Mouse (Mus musculus): ENCODE results near the gene Nup133.

Gene Nup133

GRCm38 (mm10) chr8:123884721-123885565 is 64.1 kb downstream of the Nup133 start:
- no peak for DNase-seq

GRCm38 (mm10) chr8:123883094-123883493 is 66.0 kb downstream of the Nup133 start:
- DNase-seq = no peak

- no peak for DNase-seq
These were observed 66.7 kb downstream of the Nup133 start for GRCm38 (mm10) chr8:123882412-123882811.

- DNase-seq = no peak
These were observed 68.2 kb downstream of the Nup133 start for GRCm38 (mm10) chr8:123880821-123881350.

- no peak for DNase-seq
These were observed 68.8 kb downstream of the Nup133 start for GRCm38 (mm10) chr8:123880271-123880670.

- DNase-seq = no peak
These were observed 71.2 kb downstream of the Nup133 start for GRCm38 (mm10) chr8:123877865-123878264.

- DNase-seq = no peak
These were observed 74.7 kb downstream of the Nup133 start for GRCm38 (mm10) chr8:123874324-123874723.

GRCm38 (mm10) chr8:123873364-123873763 is 75.7 kb downstream of the Nup133 start:
- DNase-seq = no peak

GRCm38 (mm10) chr8:123872048-123872447 is 77.0 kb downstream of the Nup133 start:
- DNase-seq = no peak

GRCm38 (mm10) chr8:123866971-123867370 is 82.1 kb downstream of the Nup133 start:
- no peak for DNase-seq

- DNase-seq = no peak
These were observed 83.3 kb downstream of the Nup133 start for GRCm38 (mm10) chr8:123865786-123866185.

- no peak for DNase-seq
These were observed 88.7 kb downstream of the Nup133 start for GRCm38 (mm10) chr8:123860386-123860785.

- DNase-seq = peak; percentile 41
These were observed 89.3 kb downstream of the Nup133 start, which contains the start of gene Ccsap for GRCm38 (mm10) chr8:123859648-123860259. Ccsap (minus strand) TSS chr8:123860209.

GRCm38 (mm10) chr8:123858941-123859647 is 90.0 kb downstream of the Nup133 start:
- peak; percentile 92 for DNase-seq

- DNase-seq = peak; percentile 7
These were observed 90.5 kb downstream of the Nup133 start for GRCm38 (mm10) chr8:123858574-123858940.

- DNase-seq = no peak
These were observed 91.7 kb downstream of the Nup133 start for GRCm38 (mm10) chr8:123857361-123857760.

GRCm38 (mm10) chr8:123854733-123855475 is 94.2 kb downstream of the Nup133 start:
- DNase-seq = no peak

- no peak for DNase-seq
These were observed 94.8 kb downstream of the Nup133 start for GRCm38 (mm10) chr8:123854252-123854651.

GRCm38 (mm10) chr8:123851590-123851989 is 97.5 kb downstream of the Nup133 start:
- no peak for DNase-seq

- no peak for DNase-seq
These were observed 99.7 kb downstream of the Nup133 start for GRCm38 (mm10) chr8:123849352-123849751.

- no peak for DNase-seq
These were observed 101.5 kb downstream of the Nup133 start for GRCm38 (mm10) chr8:123847546-123847945.

All from lung, postnatal 14 days (tissue).